Mouse (Mus musculus): ENCODE data around the gene Ikbkg.
"Not testable (repeated sequence)": the region's sequence is repeated elsewhere in the genome, so short reads cannot be mapped to it uniquely, and the experiment has no call there.

Gene Ikbkg

DNA sequence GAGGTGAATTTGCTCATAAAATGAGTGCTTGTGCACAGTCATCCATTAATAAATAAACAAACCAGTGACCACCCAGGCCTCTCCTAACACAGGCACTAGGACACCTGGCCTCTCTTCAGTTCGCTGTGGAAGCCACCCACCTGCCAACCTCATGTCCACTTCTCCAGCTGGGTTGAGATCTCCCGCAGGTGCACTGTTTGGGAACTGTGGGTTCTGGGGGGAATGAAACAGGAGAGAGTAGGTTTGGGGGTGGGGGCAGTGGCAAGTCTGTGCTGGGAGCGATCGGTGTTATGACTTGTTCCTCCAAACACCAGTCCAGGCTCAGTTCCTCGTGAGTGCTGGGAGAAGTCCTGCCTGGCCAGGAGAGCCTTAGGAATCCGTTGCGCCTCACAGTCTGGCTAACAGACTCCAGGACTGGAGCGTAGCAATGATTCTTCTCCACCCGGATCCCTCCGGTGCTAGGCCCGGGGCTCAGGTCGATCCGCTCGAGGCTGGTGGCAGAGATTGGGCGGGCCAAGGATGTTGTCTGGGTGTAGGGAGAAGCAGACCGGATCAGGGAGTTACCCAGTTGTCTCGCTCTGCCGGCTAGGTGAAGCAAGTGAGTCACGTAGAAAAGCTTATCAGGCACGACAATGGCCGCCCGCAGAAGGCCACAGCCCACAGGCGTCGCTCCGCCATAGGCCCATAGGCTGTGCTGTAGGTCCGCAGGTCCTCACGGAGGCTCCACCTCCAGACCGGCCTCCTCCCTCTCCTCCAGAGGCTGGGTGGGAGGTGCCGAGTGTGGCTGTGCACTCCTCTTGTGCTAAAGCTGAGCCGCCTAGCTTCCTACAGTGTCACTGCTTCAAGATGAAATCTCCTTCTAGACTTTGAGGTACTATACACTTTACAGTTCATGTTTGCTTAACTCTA lies at the start of gene Ikbkg, which contains the start of gene Fam3a:
Gene Ikbkg, plus strand, starts transcription at position 756 of the 909 bp plus-strand sequence.
Gene Fam3a, minus strand, starts transcription at position 738 of the 909 bp plus-strand sequence.
- in situ Hi-C loops (cut with MboI, MseI): no loop called here

- in situ Hi-C loops (cut with MboI, MseI): no loop called here
Measured at GRCm38 (mm10) chrX:74352645-74353466, 40.2 kb upstream of the Ikbkg start.

GRCm38 (mm10) chrX:74353467-74353770 lies 39.7 kb upstream of the Ikbkg start, which contains the start of gene Lage3:
Lage3 (minus strand) TSS chrX:74353618.
- in situ Hi-C loops (cut with MboI, MseI): no loop called here

DNA sequence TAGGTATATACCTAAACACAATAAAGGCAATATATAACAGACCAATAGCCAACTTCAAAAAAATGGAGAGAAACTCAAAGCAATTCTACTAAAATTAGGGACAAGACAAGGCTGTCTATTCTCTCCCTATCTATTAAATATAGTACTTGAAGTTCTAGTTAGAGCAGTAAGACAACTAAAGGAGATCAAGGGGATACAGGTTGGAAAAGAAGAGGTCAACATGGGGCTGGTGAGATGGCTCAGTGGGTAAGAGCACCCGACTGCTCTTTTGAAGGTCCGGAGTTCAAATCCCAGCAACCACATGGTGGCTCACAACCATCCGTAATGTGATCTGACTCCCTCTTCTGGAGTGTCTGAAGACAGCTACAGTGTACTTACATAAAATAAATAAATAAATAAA lies 36.0 kb upstream of the Ikbkg start:
- in situ Hi-C loops (cut with MboI, MseI): not testable (repeated sequence)

DNA sequence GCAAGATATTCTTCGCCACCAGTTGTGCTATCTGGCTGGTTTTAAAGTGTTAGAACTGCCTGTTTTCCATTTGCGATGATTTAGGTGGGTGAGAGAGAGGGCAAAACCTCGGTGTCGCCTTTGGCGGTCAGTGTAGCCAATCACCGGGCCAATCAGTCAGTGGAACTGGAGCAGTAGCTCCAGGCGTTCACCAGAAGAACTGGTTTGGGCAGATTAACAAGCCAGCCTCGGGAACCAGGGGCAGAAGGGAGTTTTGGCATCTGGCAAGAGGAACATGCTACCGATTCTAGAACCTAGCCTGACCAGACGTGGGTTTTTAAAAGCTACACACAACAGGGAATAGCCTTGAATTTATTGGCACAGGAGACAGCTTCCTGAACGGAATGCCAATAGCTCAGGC lies 33.9 kb upstream of the Ikbkg start:
- in situ Hi-C loops (cut with MboI, MseI): no loop called here

- in situ Hi-C loops (cut with MboI, MseI): no loop called here
Measured at GRCm38 (mm10) chrX:74367512-74367911, 25.6 kb upstream of the Ikbkg start.

DNA sequence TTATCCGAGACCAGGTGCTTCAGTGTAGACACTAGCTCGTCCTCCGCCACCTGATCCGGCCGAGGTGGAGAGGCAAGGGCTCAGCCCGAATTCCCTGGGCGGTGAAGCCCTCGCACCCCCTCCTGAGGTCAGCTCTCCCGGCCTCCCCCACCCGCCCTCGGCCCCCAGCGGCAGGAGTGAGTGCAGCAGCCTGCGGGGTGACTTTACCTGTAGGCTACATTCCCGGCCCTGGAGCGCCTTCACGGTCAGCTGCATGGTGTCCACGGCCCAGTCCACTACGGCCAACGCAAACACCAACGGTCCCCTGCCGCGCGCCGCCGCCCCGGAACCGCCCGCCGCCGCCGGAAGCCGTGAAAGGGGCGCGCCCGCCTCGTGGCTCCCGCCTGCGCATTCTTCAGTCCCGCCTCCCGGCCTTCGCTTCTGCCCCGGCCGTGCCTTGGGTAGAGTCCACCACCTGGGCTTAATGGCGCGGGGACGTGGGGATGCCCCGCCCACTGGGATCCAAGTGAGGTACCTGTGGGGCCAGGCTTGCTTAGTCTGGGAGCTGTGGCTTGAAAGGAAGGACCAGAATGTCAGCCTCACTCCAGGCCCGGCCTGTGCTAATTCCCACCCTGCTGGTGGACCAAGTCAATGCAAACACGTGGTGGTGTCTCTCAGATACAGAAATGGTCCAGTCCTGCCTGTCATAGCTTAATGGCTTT lies 24.7 kb upstream of the Ikbkg start:
- in situ Hi-C loops (cut with MboI, MseI): no loop called here

DNA sequence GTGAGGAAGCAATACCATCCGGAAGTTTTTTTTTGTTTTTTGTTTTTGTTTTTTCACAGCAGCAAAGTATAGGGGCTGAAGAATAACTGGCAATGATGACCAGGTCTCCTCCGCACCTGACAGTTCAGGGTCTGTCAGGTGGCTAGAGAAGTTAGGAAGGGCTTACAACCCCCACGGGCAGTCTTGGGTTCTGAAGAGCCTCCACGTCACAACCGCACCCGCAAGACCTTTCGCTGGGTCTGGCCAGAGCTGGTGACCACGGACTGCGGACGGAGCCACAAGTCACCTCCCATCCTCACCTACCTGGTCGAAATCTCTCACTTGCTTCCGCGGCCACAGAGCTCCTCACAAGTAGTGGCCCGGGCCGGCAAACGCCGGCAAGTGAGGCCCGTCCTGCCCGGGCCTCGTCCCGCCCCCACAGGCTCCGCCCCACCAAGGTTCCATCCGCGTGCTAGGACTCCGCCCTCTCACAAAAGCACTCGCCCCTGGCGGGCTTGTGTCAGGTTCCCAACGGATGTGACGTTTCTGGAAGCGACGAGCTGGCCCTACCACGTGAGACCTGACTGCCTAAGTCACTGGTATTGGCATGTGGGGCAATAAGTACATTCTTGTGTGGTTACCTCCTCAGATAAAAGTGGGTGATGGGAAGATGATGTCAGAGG lies 20.1 kb upstream of the Ikbkg start, which contains the start of the genes Ubl4a and Slc10a3:
Gene Ubl4a, minus strand, starts transcription at position 331 of the 662 bp plus-strand sequence.
Gene Slc10a3, minus strand, starts transcription at position 462 of the 662 bp plus-strand sequence.
- in situ Hi-C loops (cut with MboI, MseI): no loop called here

DNA sequence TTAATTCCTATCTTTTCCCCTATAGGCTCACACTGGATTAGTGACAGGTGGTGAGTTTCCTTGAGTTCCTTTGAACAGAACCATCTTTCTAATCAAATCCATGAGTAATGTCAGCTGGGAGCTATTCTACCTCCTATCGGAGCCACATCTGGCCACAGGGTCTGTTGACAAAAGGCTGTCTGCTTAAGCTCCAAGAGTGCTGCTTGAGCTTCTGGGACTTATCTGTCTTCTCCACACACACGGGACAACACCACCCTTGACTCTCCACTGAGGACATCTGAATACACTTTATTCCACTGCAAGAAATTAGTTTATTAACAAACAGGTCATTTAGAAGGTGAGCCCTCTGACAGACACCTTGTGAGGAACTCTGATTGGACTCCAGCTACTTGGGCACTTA lies 8.6 kb upstream of the Ikbkg start:
- in situ Hi-C loops (cut with MboI, MseI): no loop called here

- in situ Hi-C loops (cut with MboI, MseI): no loop called here
Measured at GRCm38 (mm10) chrX:74388153-74388552, 4.9 kb upstream of the Ikbkg start.

GRCm38 (mm10) chrX:74400136-74400535 lies 7.0 kb downstream of the Ikbkg start:
- in situ Hi-C loops (cut with MboI, MseI): no loop called here

DNA sequence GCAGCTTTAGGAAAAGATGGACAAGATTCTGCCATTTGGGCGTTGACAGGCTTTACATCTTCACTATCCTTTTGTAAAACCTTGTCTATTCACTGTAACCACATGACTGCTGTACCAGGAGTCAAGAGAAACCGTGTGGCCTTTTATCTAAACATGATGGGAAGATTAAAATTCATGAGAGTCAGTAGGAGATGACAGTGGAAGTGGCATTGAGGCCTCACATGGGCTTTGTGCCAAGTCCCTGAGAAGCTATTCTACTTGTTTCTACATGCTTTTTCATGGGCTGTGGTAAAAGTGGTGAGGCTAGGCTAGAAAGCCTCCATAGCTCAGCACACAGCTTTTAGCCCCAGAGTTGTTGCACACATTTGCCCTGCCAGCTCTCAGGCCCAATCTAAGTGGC lies 15.2 kb downstream of the Ikbkg start:
- in situ Hi-C loops (cut with MboI, MseI): no loop called here

DNA sequence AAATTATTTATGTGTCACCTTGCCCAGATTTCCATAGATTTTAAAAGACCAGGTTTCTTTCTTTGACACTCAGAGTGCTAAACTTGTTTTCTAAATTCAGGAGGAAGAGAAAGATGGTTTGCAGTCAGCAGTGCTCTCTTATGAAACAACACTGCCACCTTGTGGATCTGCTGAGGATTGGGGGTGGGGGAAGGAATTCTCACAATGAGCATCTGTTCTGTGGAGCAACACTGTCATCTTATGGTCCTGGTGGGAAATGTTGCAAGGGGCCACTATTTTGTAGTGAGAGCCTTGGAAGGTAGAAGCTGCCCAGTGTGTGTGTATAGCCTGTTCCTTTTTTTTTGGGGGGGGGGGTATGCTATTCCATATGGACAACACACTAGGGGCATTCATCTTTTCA lies 20.3 kb downstream of the Ikbkg start:
- in situ Hi-C loops (cut with MboI, MseI): loop anchor here (10.0 kb wide), 1 partner anchor 299 kb away; no protein-coding TSS in a partner anchor

DNA sequence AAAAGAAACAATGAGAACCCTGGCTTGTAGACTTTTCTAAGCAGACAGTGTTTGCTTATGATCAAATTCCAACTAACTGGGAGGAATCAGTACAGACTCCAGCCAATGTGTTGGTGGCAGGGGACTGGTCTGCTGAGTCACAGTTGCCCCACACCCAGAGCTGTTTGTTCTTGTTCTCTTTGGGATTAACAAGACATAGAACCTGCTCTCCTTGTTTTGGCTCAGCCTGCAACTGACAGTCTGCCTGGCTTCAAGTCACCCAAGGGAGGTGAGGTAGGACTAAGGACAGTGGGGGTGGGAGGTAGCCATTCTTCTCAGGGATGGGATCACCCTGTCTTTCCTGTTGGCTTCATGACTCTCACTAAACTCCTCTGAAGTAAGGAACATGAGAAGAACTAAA lies 31.4 kb downstream of the Ikbkg start:
- in situ Hi-C loops (cut with MboI, MseI): no loop called here

DNA sequence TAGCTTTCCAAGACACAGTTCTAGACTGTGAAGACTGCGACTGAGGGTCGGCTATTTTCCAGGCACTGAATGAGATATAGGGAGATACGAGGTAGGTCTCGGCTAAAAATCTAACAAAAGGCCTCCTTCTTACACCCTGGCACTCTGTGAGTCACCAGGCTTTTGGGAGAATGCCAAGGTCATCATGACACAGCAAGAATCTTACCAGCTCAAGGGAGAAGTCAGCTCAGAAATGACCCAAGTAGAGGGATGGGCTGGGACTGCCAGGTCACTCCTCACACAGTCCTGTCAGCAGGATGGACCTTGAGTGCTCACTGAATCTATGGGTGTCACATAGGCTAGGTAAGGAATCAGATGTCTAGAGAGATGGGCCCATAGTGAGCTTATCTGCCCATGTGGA lies 32.1 kb downstream of the Ikbkg start:
- in situ Hi-C loops (cut with MboI, MseI): no loop called here

GRCm38 (mm10) chrX:74426256-74426655 lies 33.2 kb downstream of the Ikbkg start:
- in situ Hi-C loops (cut with MboI, MseI): no loop called here

GRCm38 (mm10) chrX:74427116-74427515 lies 34.0 kb downstream of the Ikbkg start:
- in situ Hi-C loops (cut with MboI, MseI): no loop called here

GRCm38 (mm10) chrX:74428146-74428825 lies 35.2 kb downstream of the Ikbkg start:
- in situ Hi-C loops (cut with MboI, MseI): no loop called here

GRCm38 (mm10) chrX:74428826-74429276 lies 35.8 kb downstream of the Ikbkg start, which contains the start of gene G6pdx:
G6pdx (minus strand) TSS chrX:74429194.
- in situ Hi-C loops (cut with MboI, MseI): no loop called here

DNA sequence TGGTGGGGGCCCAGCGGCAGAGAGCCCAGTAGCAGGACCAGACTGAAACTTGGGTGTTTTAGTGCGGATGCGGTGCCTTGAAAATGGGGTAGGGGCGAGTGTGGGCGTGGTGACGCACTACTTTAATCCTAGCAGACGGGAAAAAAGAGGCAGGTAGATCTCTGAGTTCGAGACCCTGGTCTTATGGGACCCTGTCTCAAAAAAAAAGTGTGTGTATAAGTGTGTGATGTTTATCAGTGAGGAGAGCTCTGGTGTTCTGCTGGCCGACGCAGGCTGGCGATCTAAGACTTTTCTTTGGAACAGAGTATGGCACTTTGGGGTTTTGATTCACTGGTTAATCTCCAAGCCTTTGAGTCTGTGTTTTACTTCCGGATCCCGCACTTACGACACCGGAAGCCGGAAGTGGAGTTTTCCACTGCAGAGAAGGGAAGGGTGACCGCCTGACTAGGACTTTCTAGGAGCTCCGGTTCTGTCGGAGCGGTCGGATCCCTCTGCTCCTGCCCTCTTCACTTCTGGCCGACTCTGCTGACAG lies 36.3 kb downstream of the Ikbkg start:
- in situ Hi-C loops (cut with MboI, MseI): no loop called here
